Mouse (Mus musculus): ENCODE measurements at regions not wholly inside any gene's neighbourhood (a gene's known extent, or its start where the extent isn't known, plus 50 kb on each side); places are given as distances from the start of the nearest gene placed in this dataset.

GRCm38 (mm10) chr13:79430562-79430961 is 1231.0 kb upstream of the Nr2f1 start:
- TF ChIP-seq CTCF (IDR thresholded peaks at IDR 0.05) (no peak), EP300 (IDR thresholded peaks at IDR 0.05) (no peak)

Measured in lung, postnatal 0 days (tissue).